In genomic region chr6:57811748-57812730, GRCm38 (mm10) we compare ENCODE assay signal across 22 mouse cellular contexts. TPM values are rescaled to one million over a fixed set of nuclear protein-coding genes. Genes with fewer than 3 reads are reported as not detected.
DNase-seq lines count a peak whose midpoint lies in the region; ATAC-seq and TF ChIP-seq lines count a peak whose summit lies in the region.
"Had no signal": no experiment of that assay in that cellular context is flagged by ENCODE, and none has a peak within 500 bp of the region (broad histone marks: within the 10 kb centered on the region; RNA-seq: fewer than 3 reads in every experiment).

No protein-coding gene starts in this region.

- H3K36me3 ChIP-seq in kidney, embryonic 15.5 days: no peaks in the 10 kb centered on the region
- H3K36me3 ChIP-seq in G1E (replicated peaks): peaks cover 16% of the 10 kb centered on the region
- H3K36me3 ChIP-seq: heart, embryonic 15.5 days; midbrain, embryonic 12.5 days had no signal

- no peak overlapping the region for H3K9ac ChIP-seq in kidney, embryonic 15.5 days
- H3K9ac ChIP-seq: embryonic facial prominence, embryonic 13.5 days; forebrain, embryonic 15.5 days; heart, embryonic 15.5 days; midbrain, embryonic 12.5 days; neural tube, embryonic 13.5 days had no signal

- WGBS in kidney, embryonic 15.5 days: 66% methylated on average over 3 of the region's 3 CpGs

- H3K9me3 ChIP-seq in kidney, embryonic 15.5 days (replicated peaks): no peaks in the 10 kb centered on the region
- H3K9me3 ChIP-seq in G1E (replicated peaks): no peaks in the 10 kb centered on the region
- H3K9me3 ChIP-seq: embryonic facial prominence, embryonic 13.5 days; forebrain, embryonic 15.5 days; midbrain, embryonic 12.5 days had no signal

- no peak overlapping the region for H3K27ac ChIP-seq in kidney, embryonic 15.5 days
- H3K27ac ChIP-seq: embryonic facial prominence, embryonic 13.5 days; forebrain, embryonic 15.5 days; heart, embryonic 15.5 days; hindbrain, postnatal 0 days; midbrain, embryonic 12.5 days; neural tube, embryonic 13.5 days had no signal

- no peaks in the 10 kb centered on the region for H3K27me3 ChIP-seq in kidney, embryonic 15.5 days
- H3K27me3 ChIP-seq in G1E (ENCODE audit: insufficient read depth, low read length): no peaks in the 10 kb centered on the region
- H3K27me3 ChIP-seq: embryonic facial prominence, embryonic 13.5 days; forebrain, embryonic 15.5 days; heart, embryonic 15.5 days; midbrain, embryonic 12.5 days; neural tube, embryonic 13.5 days had no signal

- ATAC-seq in kidney, embryonic 15.5 days (replicated peaks; ENCODE audit: low FRiP score): peak; percentile 82
- ATAC-seq in G1E (ENCODE audit: extremely low read depth, insufficient number of reproducible peaks, low FRiP score, poor library complexity, severe bottlenecking): peak; percentile 88
- ATAC-seq in granulocyte monocyte progenitor cell, adult 5-6 weeks (replicated peaks; ENCODE audit: poor library complexity, severe bottlenecking): peak; percentile 100
- peak; percentile 63 for ATAC-seq in monocyte, adult 5-6 weeks (replicated peaks; ENCODE audit: insufficient number of reproducible peaks, low FRiP score, low TSS enrichment, poor library complexity, severe bottlenecking)
- no peak for ATAC-seq in inflammation-experienced regulatory T-cells, adult 6 months
- ATAC-seq: forebrain, embryonic 15.5 days; hindbrain, postnatal 0 days had no signal

- H3K4me1 ChIP-seq in kidney, embryonic 15.5 days: peaks cover 3% of the 10 kb centered on the region; the same call in 1 of the 2 replicates
- peaks cover 19% of the 10 kb centered on the region for H3K4me1 ChIP-seq in G1E (ENCODE audit: insufficient read depth, low read depth, low read length)
- H3K4me1 ChIP-seq: embryonic facial prominence, embryonic 13.5 days; forebrain, embryonic 15.5 days; midbrain, embryonic 12.5 days; neural tube, embryonic 13.5 days had no signal

- no peak overlapping the region for H3K4me3 ChIP-seq in kidney, embryonic 15.5 days (replicated peaks)
- H3K4me3 ChIP-seq in G1E (ENCODE audit: low read depth, low read length): no peak overlapping the region
- H3K4me3 ChIP-seq: embryonic facial prominence, embryonic 13.5 days; forebrain, embryonic 15.5 days; heart, embryonic 15.5 days; midbrain, embryonic 12.5 days; neural tube, embryonic 13.5 days had no signal

- DNase-seq in kidney, postnatal 4 days: no peak
- no peak for DNase-seq in G1E (ENCODE audit: low spot score)
- no peak for DNase-seq in thymus, postnatal 4 days
- no peak for DNase-seq in thymus, postnatal 0 days (ENCODE audit: low spot score)
- DNase-seq: cerebellum, adult 9-11 months; gastrocnemius, postnatal 36 days; layer of hippocampus, adult 9-11 months; lung, adult 2 months; right cerebral cortex, adult 18-20 months; thymus, postnatal 25 days had no signal

- TF ChIP-seq CTCF in G1E (IDR thresholded peaks at IDR 0.05; ENCODE audit: low read depth, low read length): no peak

- no peak overlapping the region for H3K4me2 ChIP-seq in kidney, embryonic 15.5 days
- H3K4me2 ChIP-seq: embryonic facial prominence, embryonic 13.5 days; forebrain, embryonic 15.5 days; heart, embryonic 15.5 days; midbrain, embryonic 12.5 days; neural tube, embryonic 13.5 days had no signal

RNA-seq across cellular contexts. Expression of gene Vopp1, which starts 12.9 kb away (rescaled TPM):
- 44.8 and 48.0 TPM in 2 replicates for polyA plus RNA-seq in kidney, embryonic 15.5 days (2015; fragmentation: Nextera tagmentation; extraction: Ambion mirVana)
- total RNA-seq in G1E (2014; fragmentation: Nextera tagmentation) (17.0 and 31.9 TPM in 2 replicates), G1E (2017) (32.8 and 37.1 TPM in 2 replicates)
- polyA plus RNA-seq in G1E (2012): 5.3 and 5.4 TPM in 2 replicates
- 10.1 and 14.9 TPM in 2 replicates for total RNA-seq in granulocyte monocyte progenitor cell, adult 5-6 weeks (2014; fragmentation: Nextera tagmentation)
- total RNA-seq in granulocyte monocyte progenitor cell, adult 5-6 weeks (2017): 12.0 TPM in 2 replicates
- 79.4 to 117 TPM (median 88.8 TPM) in 3 replicates for total RNA-seq in monocyte, adult 5-6 weeks (2017)
- polyA plus RNA-seq in inflammation-experienced regulatory T-cells, adult 6 months (2017; shearing (Covaris generic)): 10 to 100 TPM; 11.8 to 15.9 (median 13.7) TPM
- polyA plus RNA-seq in thymus, postnatal 0 days (2015; fragmentation: Nextera tagmentation; extraction: Ambion mirVana): 24.9 and 25.0 TPM in 2 replicates

RNA-seq across cellular contexts. Expression of gene Vmn1r21, which starts 38.1 kb away (rescaled TPM):
- polyA plus RNA-seq in kidney, embryonic 15.5 days (2015; fragmentation: Nextera tagmentation; extraction: Ambion mirVana): 0.14 TPM in 1 of 2 replicates, not detected in the other
- total RNA-seq in G1E (2014; fragmentation: Nextera tagmentation): not detected in 2 replicates
- 0.22 TPM in 1 of 2 replicates, not detected in the other for total RNA-seq in G1E (2017)
- not detected in 2 replicates for polyA plus RNA-seq in G1E (2012)
- not detected in 2 replicates for total RNA-seq in granulocyte monocyte progenitor cell, adult 5-6 weeks (2014; fragmentation: Nextera tagmentation)
- not detected in 2 replicates for total RNA-seq in granulocyte monocyte progenitor cell, adult 5-6 weeks (2017)
- not detected in 3 replicates for total RNA-seq in monocyte, adult 5-6 weeks (2017)
- not detected for polyA plus RNA-seq in inflammation-experienced regulatory T-cells, adult 6 months (2017; shearing (Covaris generic))
- not detected in 2 replicates for polyA plus RNA-seq in thymus, postnatal 0 days (2015; fragmentation: Nextera tagmentation; extraction: Ambion mirVana)
- total RNA-seq: adrenal gland, adult 18-20 months; gastrocnemius, postnatal 36 days; hindbrain, postnatal 0 days; left cerebral cortex, postnatal 36 days had no signal
- polyA plus RNA-seq: embryonic facial prominence, embryonic 13.5 days; forebrain, embryonic 15.5 days; heart, embryonic 15.5 days; lung, adult 2 months; midbrain, embryonic 12.5 days; neural tube, embryonic 13.5 days had no signal
